Mouse (Mus musculus): Measurements from ENCODE around the gene Erc2.

DNA sequence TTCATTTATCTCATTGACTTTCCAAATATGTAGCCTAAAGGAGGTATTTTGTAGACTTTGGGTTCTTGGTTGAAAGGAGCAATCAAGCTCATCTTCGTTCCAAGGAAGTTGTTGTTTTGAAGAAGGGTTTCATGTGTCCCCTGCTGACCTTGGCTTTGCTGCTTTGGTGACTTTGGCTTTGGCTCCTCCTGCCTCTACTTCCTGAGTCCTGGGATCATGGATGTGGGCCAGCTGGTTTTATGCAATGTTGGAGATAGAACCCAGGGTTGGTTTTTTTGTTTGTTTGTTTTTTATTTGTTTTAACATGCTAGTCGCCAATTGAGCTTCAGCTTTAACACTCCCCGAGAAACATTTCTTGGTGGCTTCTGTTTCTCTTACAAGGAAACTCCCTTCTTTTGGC lies 4.9 kb upstream of the Erc2 start:
- TF ChIP-seq EP300 (IDR thresholded peaks at IDR 0.05; ENCODE audit: low read depth) (no peak), CTCF (IDR thresholded peaks at IDR 0.05; ENCODE audit: low read depth) (no peak)

Measured in liver, embryonic 14.5 days (tissue).